Mouse (Mus musculus) ovary, adult 18-20 months (tissue): Measurements from ENCODE around the gene Gnai1.

Source experiments
- DNase-seq: peaks from one replicate; pipeline ENCODE4 v3.0.0; 2022; ENCODE audit warnings: low spot score, mixed read lengths

Gene Gnai1

DNA sequence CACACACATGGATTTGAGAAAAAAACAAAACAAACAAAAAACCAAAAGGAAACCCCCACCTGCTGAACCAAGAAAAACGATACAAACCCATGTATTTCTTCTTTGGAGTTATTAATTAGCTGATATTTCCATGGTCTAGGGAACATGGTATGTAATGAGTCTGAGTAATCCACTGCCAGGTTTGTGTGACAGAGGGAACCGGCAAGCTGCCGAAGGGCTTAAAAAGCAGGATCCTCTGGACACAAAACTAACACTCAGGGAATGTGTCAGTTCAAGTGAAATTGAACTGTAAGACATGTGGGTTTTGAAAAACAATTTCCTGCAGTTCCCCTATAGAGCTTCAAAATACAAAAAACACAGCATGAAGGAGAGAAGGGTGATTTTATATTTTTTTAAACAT is 72.1 kb downstream of the Gnai1 start:
- no peak for DNase-seq

DNA sequence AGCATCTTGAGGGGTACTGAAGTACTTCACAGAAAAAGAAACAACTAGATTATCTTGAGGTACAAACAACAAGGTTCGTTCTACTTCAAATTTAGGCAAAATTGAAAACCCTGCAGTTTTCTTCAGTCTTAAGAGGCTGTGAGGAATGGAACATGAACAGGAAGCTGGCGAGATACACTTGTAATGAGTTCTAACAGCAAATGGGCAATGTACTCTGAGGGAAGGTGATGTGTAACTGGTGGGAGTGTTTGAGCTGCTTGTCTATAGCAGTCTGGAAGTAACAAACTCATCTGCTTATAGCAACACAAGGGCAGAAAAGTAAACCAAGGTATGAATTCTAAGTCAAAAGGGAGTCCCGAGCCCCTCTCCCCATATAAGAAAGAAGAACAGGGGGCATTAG is 78.1 kb downstream of the Gnai1 start:
- no peak for DNase-seq

DNA sequence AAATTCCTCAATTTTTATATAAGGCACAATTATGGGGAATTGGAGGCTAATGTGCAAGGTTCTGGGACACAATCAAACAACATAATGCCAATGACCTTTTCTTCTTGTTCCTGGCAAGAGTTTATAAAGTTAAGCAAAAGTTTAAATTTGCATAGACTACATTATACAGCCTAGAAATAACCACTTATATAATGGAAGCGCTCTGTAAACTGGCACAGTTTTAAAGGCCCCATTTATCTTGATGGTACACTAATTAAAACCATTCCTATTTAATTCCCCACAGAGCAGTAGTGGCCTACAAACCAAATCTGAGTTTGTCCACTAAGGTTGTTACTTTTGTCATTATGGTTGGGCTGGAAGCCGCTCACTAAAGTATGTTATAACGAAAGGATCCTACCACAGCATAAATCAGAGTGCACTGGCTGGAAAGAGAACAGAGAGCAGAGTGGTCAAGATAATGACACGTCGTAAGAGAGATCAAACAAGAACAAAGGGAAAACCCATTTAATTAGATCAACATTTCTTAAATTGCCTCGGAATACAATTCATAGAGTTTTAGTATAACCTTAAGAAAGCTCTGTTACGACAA is 85.7 kb downstream of the Gnai1 start:
- no peak for DNase-seq

DNA sequence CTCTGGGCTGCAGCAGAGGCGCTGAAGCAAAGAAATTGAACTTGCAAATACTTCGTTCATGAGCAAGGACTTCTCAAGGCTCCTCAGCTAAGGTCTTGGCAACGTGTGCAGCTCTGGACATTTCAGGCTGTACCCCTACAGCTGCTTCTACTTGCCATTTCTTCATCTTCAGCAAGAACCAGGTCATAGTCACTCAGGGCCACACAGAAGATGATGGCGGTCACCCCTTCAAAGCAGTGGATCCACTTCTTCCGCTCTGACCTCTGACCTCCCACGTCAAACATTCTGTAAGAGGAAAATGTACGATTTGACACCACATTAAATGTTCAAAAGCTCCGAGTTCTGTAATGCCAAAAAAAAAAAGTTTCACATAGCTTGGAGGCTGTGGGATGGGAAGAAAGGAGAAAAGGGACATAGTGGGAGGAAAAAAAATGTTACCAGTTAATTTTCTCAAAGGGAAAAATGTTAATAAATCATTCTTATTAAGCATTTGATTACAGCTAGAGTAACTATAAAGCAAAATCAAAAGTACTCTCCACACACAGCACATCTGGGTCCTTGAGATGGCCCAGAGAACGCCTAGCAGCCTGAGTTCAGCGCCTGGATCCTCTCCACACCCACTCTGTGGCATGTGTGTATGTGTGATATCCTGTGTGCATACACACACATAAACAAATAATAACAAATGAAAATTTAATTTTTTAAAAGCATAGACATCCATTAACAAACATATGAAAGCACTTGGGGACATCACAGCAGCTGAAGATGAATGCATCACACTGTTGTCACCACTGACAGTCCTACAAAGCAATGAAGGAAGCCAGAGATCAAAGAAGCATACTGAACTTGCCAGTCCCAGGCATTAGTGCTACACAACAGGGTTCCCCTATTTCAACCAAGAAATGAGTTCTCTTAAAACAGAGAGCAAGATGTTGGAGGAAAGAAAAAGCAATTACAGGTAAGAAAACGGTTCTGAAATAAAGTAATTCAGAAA is 86.6 kb downstream of the Gnai1 start:
- no peak for DNase-seq

DNA sequence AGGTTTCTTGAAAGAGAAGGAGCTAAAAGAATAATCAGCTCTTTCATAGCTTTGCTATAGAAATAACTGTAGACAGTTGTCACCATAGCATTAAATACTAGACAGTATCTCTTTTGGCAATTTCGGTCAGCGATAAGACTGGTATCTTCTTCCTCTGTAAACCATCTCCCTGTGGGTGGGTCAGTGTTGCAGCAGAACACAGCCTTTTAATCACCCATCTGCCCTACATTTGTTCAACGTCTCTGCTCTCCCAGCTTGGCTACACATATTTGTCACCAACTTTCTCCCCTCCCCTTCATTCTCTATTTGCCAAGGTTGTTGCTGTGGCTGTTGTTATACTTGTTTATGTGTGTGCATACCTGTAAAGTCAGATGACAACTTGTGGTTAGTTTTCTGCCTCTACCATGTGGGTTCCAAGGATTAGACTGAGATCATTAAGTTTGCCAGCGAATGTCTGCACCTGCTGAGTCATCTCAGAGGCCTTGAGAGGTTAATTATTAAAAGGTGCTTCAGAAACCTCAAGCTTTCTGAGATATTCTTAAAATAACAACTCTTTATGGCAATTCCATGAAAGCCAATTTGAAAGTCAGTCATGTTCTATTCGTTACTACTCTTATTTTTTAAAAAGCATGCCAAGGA is 109.7 kb downstream of the Gnai1 start:
- DNase-seq, result no peak

DNA sequence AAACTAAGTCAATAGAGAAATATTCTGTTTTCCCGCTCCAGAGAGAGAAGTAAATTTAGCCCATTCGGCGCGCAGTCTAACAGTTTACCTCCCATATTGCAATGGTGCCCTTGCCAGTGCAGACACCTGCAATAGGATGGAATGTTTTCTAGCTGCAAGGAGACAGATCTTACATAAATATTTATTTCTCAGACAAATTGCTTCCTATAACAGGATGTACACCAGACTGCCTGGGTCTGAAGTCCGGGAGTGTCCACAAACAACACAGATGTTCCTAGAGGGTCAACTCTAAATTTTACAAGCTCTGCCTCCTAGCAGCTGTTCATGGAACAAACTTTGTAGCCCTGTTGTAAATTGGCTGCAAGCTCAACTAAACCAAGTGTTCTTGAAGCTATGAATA is 111.0 kb downstream of the Gnai1 start:
- DNase-seq, result no peak

DNA sequence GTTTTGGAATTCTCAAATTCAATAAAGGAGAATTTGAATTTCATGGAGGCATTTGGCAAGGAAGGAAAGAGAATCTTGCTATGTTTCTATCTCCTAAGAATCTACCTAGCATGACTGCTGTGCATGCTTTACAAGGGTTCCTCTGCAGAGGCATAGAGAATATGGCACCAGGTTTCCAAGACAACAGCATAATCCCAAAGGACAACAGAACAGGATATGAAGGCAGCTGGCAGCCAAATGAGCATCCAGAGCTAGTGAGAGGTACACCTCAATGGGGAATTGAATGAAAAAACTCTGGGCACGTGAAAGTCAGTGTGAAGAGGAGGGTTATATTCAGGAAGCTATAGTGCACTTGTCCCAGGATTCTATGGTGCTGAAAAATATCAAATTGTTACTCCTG is 130.8 kb downstream of the Gnai1 start:
- DNase-seq, result no peak

DNA sequence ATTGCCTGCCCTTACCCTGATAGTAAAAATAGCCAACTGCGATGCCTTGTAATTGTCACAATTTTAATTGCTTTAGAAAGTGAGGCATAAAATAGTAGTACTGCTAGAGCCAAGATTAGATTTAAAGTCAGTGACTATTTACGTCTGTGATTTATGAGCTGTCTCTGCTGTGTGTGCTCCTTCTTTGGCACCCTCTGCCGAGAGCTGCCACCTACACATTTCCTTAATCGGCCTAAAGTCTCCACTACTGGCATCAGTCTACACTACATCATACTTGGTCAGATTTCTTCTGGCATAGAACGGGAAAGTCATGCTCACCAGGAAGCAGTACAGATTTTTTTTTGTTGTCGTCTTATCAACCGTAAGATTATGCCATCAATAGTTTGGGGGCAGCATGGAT is 131.3 kb downstream of the Gnai1 start:
- DNase-seq, result no peak

DNA sequence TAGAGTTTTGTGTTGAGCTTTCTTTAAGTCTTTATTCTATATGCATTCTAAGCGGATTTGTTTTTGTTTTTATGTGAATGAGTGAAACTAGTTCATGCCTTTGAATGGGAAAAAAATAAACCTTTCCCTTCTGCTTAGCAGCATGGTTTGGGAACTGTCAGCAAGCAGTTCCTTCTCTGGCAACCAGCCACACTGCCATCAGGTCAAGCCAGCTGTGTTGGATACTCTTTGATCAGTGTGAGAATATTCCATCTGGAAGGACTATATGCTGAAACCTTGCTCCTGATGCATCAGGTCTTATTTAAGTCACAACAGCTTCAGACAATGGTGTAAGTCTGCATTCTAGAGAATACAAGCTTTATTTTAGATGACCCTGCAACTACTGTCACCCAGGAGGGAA is 139.3 kb downstream of the Gnai1 start:
- no peak for DNase-seq

DNA sequence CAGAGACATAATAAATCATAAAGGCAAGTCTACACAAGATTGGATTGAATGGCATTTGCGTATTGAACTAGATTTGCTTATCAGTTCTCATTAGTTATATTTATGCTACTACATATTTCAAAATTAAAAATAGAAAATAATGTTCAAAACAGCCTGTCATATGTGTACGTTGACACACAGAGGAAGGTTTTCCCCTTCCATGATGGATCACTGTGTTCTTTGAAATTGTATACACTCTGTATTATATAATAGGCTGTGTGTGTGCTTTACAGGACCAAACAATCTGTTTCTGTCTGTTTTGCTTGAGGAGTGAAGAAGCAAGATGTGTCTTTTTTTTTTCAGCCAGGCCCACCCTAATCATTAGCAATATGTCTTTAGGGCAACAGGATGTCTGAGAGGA is 141.9 kb downstream of the Gnai1 start:
- no peak for DNase-seq

DNA sequence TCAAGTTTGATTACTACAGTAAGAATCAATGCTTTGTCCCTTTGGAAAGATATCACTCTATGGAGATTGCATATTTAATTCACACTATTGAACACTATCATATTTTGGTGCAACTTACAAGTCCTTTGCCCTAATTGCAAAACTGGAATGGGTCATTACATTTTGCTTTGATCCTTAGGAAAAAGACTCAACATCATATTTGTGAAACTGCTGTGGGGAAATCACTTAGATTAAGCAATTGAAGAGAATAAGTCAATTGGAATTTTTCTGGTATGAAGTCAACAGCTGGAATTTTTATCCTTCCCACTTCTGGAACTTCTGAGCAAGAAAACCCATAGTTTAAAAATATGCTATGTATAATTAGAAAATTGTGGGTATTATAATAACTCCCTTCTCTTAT is 142.3 kb downstream of the Gnai1 start:
- DNase-seq, result no peak
